Mouse (Mus musculus): ENCODE results near the gene Wdr61.

Gene Wdr61

GRCm38 (mm10) chr9:54733921-54734638 is at the start of gene Wdr61:
Wdr61 (minus strand) TSS chr9:54734519.
- in situ Hi-C loops (cut with MboI, MseI), result no loop called here

GRCm38 (mm10) chr9:54784003-54784402 is 49.7 kb upstream of the Wdr61 start:
- in situ Hi-C loops (cut with MboI, MseI), result no loop called here

- in situ Hi-C loops (cut with MboI, MseI), result no loop called here
Observed at GRCm38 (mm10) chr9:54782504-54782903, 48.2 kb upstream of the Wdr61 start.

- in situ Hi-C loops (cut with MboI, MseI), result no loop called here
Observed at GRCm38 (mm10) chr9:54779280-54779679, 45.0 kb upstream of the Wdr61 start.

GRCm38 (mm10) chr9:54776451-54776982 is 42.2 kb upstream of the Wdr61 start:
- in situ Hi-C loops (cut with MboI, MseI), result no loop called here

GRCm38 (mm10) chr9:54770140-54770780 is 35.9 kb upstream of the Wdr61 start:
- in situ Hi-C loops (cut with MboI, MseI), result no loop called here

- in situ Hi-C loops (cut with MboI, MseI), result no loop called here
Observed at GRCm38 (mm10) chr9:54765336-54766085, 31.2 kb upstream of the Wdr61 start.

- in situ Hi-C loops (cut with MboI, MseI), result no loop called here
Observed at GRCm38 (mm10) chr9:54764561-54765217, 30.4 kb upstream of the Wdr61 start, which contains the start of gene Crabp1. Crabp1 (plus strand) TSS chr9:54764748.

GRCm38 (mm10) chr9:54764091-54764490 is 29.8 kb upstream of the Wdr61 start:
- in situ Hi-C loops (cut with MboI, MseI), result no loop called here

- in situ Hi-C loops (cut with MboI, MseI), result no loop called here
Observed at GRCm38 (mm10) chr9:54759592-54759991, 25.3 kb upstream of the Wdr61 start.

- in situ Hi-C loops (cut with MboI, MseI), result no loop called here
Observed at GRCm38 (mm10) chr9:54752944-54753295, 18.6 kb upstream of the Wdr61 start.

GRCm38 (mm10) chr9:54752201-54752943 is 18.1 kb upstream of the Wdr61 start:
- in situ Hi-C loops (cut with MboI, MseI), result no loop called here

- in situ Hi-C loops (cut with MboI, MseI), result no loop called here
Observed at GRCm38 (mm10) chr9:54751684-54752083, 17.4 kb upstream of the Wdr61 start.

GRCm38 (mm10) chr9:54750215-54750981 is 16.1 kb upstream of the Wdr61 start:
- in situ Hi-C loops (cut with MboI, MseI), result no loop called here

GRCm38 (mm10) chr9:54745740-54746370 is 11.5 kb upstream of the Wdr61 start:
- in situ Hi-C loops (cut with MboI, MseI), result loop anchor here (5.0 kb wide), 1 partner anchor 356 kb away; no protein-coding TSS in a partner anchor

GRCm38 (mm10) chr9:54743891-54744290 is 9.6 kb upstream of the Wdr61 start:
- in situ Hi-C loops (cut with MboI, MseI), result no loop called here

- in situ Hi-C loops (cut with MboI, MseI), result loop anchor here (5.0 kb wide), 1 partner anchor 99 kb away; no protein-coding TSS in a partner anchor
Observed at GRCm38 (mm10) chr9:54738376-54738775, 4.1 kb upstream of the Wdr61 start.

GRCm38 (mm10) chr9:54736284-54736701 is 2.0 kb upstream of the Wdr61 start:
- in situ Hi-C loops (cut with MboI, MseI), result loop anchor here (5.0 kb wide), 1 partner anchor 101 kb away; no protein-coding TSS in a partner anchor

GRCm38 (mm10) chr9:54734639-54735252 is 427 bp upstream of the Wdr61 start:
- in situ Hi-C loops (cut with MboI, MseI), result loop anchor here (5.0 kb wide), 1 partner anchor 103 kb away; no protein-coding TSS in a partner anchor

Measured in regulatory T cell (primary cell).